Mouse (Mus musculus) heart, embryonic 14.5 days (tissue): ENCODE measurements around the gene Gm5148. TPM values are rescaled to one million over a fixed set of nuclear protein-coding genes. Genes with fewer than 3 reads are reported as not detected.

Experiments
- ATAC-seq: fragments of 200-750 bp; cut with Nextera tagmentation; 2 replicates; pipeline ENCODE4 v1.8.0; 2017; ENCODE audit warnings: low read depth, moderate TSS enrichment; ENCODE audit not compliant: insufficient number of reproducible peaks, insufficient read depth, low FRiP score
- H3K27ac ChIP-seq, 2 experiments: fragments of 200-500 bp in 1 of 2; fragments of 300-500 bp in 1 of 2; sonication (generic) in 1 of 2; replicated peaks in 1 of 2; 2 replicates each; pipeline ENCODE4 v1.5.1; 2012 to 2014; ENCODE audit warnings: low read depth in 2 of 2, low read length in 2 of 2, control low read depth in 1 of 2, mild to moderate bottlenecking in 1 of 2, mixed read lengths in 1 of 2; ENCODE audit not compliant: control insufficient read depth in 1 of 2, insufficient read depth in 1 of 2
- H3K27me3 ChIP-seq: fragments of 300-500 bp; sonication (generic); 2 replicates; pipeline ENCODE4 v1.6.1; 2014; ENCODE audit warnings: mild to moderate bottlenecking, low read length, control low read depth; ENCODE audit not compliant: control insufficient read depth, insufficient read depth
- H3K36me3 ChIP-seq: fragments of 300-500 bp; sonication (generic); 2 replicates; pipeline ENCODE4 v1.6.1; 2014; ENCODE audit warnings: mild to moderate bottlenecking, control low read depth, low read length, mixed read lengths; ENCODE audit not compliant: control insufficient read depth, insufficient read depth
- H3K4me1 ChIP-seq, 2 experiments: fragments of 200-500 bp in 1 of 2; fragments of 300-500 bp in 1 of 2; sonication (generic) in 1 of 2; 2 replicates each; pipeline ENCODE4 v1.6.1; 2012 to 2014; ENCODE audit warnings: low read length in 2 of 2, control low read depth in 1 of 2, mixed read lengths in 1 of 2; ENCODE audit not compliant: control insufficient read depth in 2 of 2, insufficient read depth in 2 of 2
- H3K4me2 ChIP-seq: fragments of 300-500 bp; sonication (generic); 2 replicates; pipeline ENCODE4 v1.6.1; 2014; ENCODE audit warnings: mild to moderate bottlenecking, low read length
- H3K4me3 ChIP-seq, 2 experiments: fragments of 200-500 bp in 1 of 2; fragments of 300-500 bp in 1 of 2; sonication (generic) in 1 of 2; 2 replicates each; pipeline ENCODE4 v1.5.1; 2012 to 2014; ENCODE audit warnings: low read length in 2 of 2, mild to moderate bottlenecking in 2 of 2, control low read depth in 1 of 2, low read depth in 1 of 2, moderate library complexity in 1 of 2; ENCODE audit not compliant: control insufficient read depth in 1 of 2, insufficient read depth in 1 of 2
- H3K9ac ChIP-seq: fragments of 300-500 bp; sonication (generic); 2 replicates; pipeline ENCODE4 v1.6.1; 2014; ENCODE audit warnings: mild to moderate bottlenecking, low read length
- H3K9me3 ChIP-seq: fragments of 300-500 bp; sonication (generic); 2 replicates; pipeline ENCODE4 v1.6.1; 2016; ENCODE audit warnings: low read length, control low read depth; ENCODE audit not compliant: control insufficient read depth
- WGBS: fragments of 180-500 bp; shearing (Covaris S2); extraction: QIAGEN DNeasy Blood & Tissue Kit; methylation state at CpG from one replicate; pipeline ENCODE4 v1.1.7; 2014; 5-methylcytosine and 5-hydroxymethylcytosine counted together
- polyA plus RNA-seq: library from polyadenylated mRNA; unstranded; fragments of >200 nt; fragmentation: Nextera tagmentation; extraction: Ambion mirVana; gene quantifications from 2 replicates; pipeline ENCODE4 v1.2.1, GENCODE M21; 2014

The Gm5148 gene
- polyA plus RNA-seq, 1 experiment from 2014 or later = 2.7 TPM

DNA sequence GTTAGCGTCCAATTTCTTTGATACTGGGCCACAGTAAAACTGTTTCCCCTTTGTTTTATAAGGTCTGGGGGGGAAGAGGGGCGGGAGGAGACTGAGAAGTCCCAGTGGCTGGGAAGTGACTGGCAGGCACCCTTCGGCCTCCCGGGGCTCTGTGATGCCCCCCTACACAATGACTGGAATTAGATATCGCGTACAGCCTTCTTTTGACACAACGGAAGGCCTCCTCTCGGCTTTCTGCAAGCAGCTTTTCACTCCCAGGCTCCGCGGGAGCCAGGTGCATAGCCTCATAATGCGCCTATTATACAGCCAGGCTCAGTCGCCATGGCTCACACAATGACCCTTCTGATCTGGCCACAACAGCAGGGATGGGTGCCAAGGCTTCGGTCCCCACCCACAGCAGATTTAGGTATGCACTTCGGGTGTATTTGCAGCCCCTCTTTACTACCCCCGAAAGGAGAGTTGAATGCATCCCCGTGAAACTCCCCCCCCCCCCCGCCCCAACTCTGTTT is 574 bp downstream of the Gm5148 start:
- Histone ChIP-seq H3K27ac (no peak overlapping the region), H3K36me3 (no peaks in the 10 kb centered on the region), H3K9me3 (no peaks in the 10 kb centered on the region), H3K4me2 (peak overlapping the region; percentile 85), H3K27me3 (0 out of 2 replicates have a peak, but pooled peaks cover 3% of the 10 kb centered on the region), H3K9ac (peak overlapping the region; percentile 42), H3K4me1 (peaks cover 16 to 24% of the 10 kb centered on the region in 2 experiments), H3K4me3 (peak overlapping the region; percentile 43 to 52)
- 2% methylated on average over 17 of the region's 17 CpGs for WGBS
- ATAC-seq = no peak

DNA sequence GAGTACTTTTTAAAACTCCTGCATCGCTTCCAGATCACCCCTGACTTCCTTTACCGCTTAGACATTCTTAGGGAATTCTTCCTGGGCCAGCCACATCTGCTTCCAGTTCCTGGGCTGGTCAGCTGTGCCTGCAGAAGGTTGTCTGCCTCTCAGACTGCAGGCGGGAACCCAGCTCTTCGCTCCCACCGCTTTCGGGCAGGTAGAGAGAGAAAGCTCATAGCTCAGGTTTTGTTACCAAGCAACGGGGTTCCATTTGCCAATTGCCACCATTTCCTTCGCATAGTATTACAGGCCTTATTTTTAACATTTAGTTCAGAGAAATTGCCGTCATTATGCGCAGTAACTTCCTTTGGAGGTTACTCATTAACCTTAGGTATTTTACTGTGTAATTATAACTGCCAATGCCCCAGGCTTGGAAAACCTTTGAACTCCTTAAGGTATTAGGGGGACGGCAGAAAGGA is 1.2 kb downstream of the Gm5148 start:
- Histone ChIP-seq H3K9me3 (no peaks in the 10 kb centered on the region), H3K36me3 (no peaks in the 10 kb centered on the region), H3K4me3 (peak overlapping the region; percentile 13 to 43; a peak in 3 of 4 replicates), H3K4me2 (peak overlapping the region; percentile 85), H3K27me3 (0 out of 2 replicates have a peak, but pooled peaks cover 3% of the 10 kb centered on the region), H3K4me1 (peaks cover 11 to 18% of the 10 kb centered on the region in 2 experiments), H3K9ac (peak overlapping the region; percentile 42; the same call in 1 of the 2 replicates), H3K27ac (no peak overlapping the region)
- WGBS = 15% methylated on average over 11 of the region's 11 CpGs
- ATAC-seq = no peak

DNA sequence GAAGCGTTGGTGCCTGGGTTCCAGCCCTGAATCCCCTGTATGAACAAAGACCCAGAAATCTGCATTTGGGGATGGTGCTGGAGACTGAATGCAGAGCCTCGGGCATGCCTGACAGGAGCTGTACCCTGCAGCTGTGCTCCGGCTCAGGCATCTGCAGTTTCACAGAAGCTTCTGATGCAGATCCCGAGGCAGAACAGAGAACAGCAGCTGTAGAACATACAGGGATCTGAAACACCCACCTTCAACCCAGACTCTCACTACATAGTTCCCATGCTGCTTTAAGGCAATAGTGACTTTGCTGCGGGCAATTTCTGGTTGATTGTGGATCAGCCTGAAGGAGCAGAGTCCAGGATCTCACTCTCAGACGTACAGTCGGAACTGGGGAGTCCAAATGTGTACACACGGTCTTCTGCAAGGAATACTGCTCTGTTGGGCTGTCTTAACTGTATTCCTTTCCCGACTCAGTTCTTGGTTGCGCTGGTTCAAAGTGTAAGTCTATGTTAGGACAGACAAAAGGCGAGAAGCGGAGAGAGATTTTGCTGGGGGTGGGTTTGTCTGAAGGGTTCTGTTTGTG is 1.7 kb downstream of the Gm5148 start:
- Histone ChIP-seq H3K36me3 (no peaks in the 10 kb centered on the region), H3K4me1 (peaks cover 11 to 18% of the 10 kb centered on the region in 2 experiments), H3K9ac (no peak overlapping the region), H3K27ac (no peak overlapping the region), H3K4me2 (peak overlapping the region; percentile 85), H3K4me3 (0 out of 4 replicates have a peak overlapping the region, but pooled peaks of 1 of the 2 experiments have one; percentile 13), H3K9me3 (no peaks in the 10 kb centered on the region), H3K27me3 (0 out of 2 replicates have a peak, but pooled peaks cover 3% of the 10 kb centered on the region)
- no peak for ATAC-seq
- 56% methylated on average over 12 of the region's 12 CpGs for WGBS

DNA sequence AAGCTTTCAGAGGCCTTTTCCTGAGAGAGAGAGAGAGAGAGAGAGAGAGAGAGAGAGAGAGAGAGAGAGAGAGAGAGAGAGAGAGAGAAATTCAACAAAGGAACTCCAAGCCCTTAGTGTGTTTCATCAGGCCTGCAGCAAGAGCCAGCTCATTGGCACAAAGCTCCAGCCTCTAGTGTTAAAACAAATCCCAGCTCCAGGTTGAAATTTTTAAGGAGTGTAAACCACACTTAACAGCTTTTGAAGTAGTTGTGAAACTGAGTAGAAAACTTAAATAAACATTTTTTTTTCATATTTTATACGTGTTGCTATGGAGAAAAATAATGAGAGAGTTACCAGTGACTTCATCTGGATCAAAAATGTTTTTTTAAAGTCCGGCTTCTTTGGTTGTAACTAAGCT is 7.3 kb downstream of the Gm5148 start:
- no peak for ATAC-seq
- Histone ChIP-seq H3K4me3 (no peak overlapping the region), H3K9me3 (no peaks in the 10 kb centered on the region), H3K27ac (no peak overlapping the region), H3K4me1 (peaks cover 2 to 10% of the 10 kb centered on the region in 2 experiments; a peak in 3 of 4 replicates), H3K9ac (no peak overlapping the region), H3K36me3 (no peaks in the 10 kb centered on the region), H3K4me2 (no peak overlapping the region), H3K27me3 (no peaks in the 10 kb centered on the region)
- WGBS = 79% methylated on average over 2 of the region's 2 CpGs

DNA sequence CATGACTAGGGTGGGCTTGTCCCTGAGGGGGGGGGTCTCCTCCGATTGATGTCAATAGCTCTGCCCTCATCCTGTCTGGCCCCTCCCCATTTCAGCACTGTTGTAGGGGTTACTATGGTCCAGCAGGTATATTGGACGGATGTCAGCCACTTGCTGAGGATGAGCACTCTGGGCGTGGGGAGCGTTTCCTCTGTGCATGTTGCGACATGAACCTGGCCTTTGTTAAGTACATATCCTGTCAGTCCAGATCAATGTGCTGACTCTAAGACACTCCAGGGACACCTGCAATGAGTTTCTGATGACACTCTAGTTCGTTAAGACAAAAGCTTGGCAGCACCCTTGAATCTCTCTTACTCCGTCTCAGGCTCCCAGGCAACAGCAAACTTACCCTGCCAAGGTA is 8.6 kb downstream of the Gm5148 start:
- WGBS = 84% methylated on average over 7 of the region's 7 CpGs
- no peak for ATAC-seq
- H3K4me3 ChIP-seq = no peak overlapping the region
- H3K27ac ChIP-seq = no peak overlapping the region
- peaks cover 2 to 13% of the 10 kb centered on the region in 2 experiments; a peak in 3 of 4 replicates for H3K4me1 ChIP-seq
- H3K9ac ChIP-seq = no peak overlapping the region
- no peaks in the 10 kb centered on the region for H3K27me3 ChIP-seq
- H3K4me2 ChIP-seq = no peak overlapping the region
- no peaks in the 10 kb centered on the region for H3K36me3 ChIP-seq
- H3K9me3 ChIP-seq = no peaks in the 10 kb centered on the region

DNA sequence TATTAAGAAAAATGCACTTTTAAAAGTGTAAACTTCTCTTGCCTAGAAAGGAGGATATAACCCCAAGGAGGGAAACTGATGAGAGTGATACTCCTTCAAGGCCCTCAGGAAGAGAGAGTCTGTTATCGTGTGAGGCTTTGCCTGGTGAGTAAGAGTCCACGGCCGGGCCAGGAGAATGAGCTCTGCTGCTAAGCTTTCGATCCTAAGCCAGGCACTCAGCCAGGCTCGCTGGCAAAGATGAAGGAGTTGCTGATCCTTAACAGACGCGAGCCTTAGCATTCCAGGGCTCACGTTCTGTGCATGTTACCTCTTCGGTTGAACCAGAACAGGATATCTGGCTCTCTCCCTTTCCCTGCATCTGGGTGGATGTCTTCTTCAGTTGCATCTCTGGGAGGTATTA is 11.8 kb downstream of the Gm5148 start:
- peaks cover 3% of the 10 kb centered on the region; the same call in 1 of the 2 replicates for H3K9me3 ChIP-seq
- H3K36me3 ChIP-seq = no peaks in the 10 kb centered on the region
- no peaks in the 10 kb centered on the region for H3K27me3 ChIP-seq
- H3K27ac ChIP-seq = peak overlapping the region in 1 of 2 experiments; percentile 3; a peak in 1 of 4 replicates
- no peak overlapping the region for H3K4me2 ChIP-seq
- no peak overlapping the region for H3K4me3 ChIP-seq
- no peak for ATAC-seq
- 15% methylated on average over 9 of the region's 9 CpGs for WGBS
- peaks cover 2 to 13% of the 10 kb centered on the region in 2 experiments; a peak in 3 of 4 replicates for H3K4me1 ChIP-seq
- H3K9ac ChIP-seq = no peak overlapping the region

DNA sequence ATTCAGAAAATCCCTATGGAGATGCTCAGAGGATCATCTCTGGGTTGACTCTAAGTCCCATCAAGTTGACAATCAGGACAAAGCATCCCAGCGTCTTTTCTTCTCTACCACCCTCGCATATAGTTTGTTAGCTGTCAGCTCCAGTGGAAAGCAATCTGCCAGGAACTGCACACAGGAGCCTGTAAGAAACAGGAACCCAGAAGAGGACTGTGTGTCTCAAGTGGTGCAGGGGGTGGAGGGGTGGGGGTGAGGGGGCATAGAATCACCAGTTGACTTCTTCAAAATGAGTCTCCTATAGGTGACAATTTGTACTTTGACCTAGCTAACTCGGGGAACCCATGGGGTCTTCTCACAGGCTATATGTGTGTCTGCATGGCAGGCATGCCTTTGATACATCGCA is 12.7 kb downstream of the Gm5148 start:
- WGBS = 77% methylated on average over 4 of the region's 4 CpGs
- Histone ChIP-seq H3K4me3 (no peak overlapping the region), H3K36me3 (no peaks in the 10 kb centered on the region), H3K27me3 (no peaks in the 10 kb centered on the region), H3K4me2 (no peak overlapping the region), H3K27ac (no peak overlapping the region), H3K9ac (no peak overlapping the region), H3K4me1 (peaks cover 2 to 13% of the 10 kb centered on the region in 2 experiments; a peak in 3 of 4 replicates), H3K9me3 (peaks cover 3% of the 10 kb centered on the region; the same call in 1 of the 2 replicates)
- ATAC-seq = no peak
